Mouse (Mus musculus): ENCODE results near the gene Get4.

Get4 gene

DNA sequence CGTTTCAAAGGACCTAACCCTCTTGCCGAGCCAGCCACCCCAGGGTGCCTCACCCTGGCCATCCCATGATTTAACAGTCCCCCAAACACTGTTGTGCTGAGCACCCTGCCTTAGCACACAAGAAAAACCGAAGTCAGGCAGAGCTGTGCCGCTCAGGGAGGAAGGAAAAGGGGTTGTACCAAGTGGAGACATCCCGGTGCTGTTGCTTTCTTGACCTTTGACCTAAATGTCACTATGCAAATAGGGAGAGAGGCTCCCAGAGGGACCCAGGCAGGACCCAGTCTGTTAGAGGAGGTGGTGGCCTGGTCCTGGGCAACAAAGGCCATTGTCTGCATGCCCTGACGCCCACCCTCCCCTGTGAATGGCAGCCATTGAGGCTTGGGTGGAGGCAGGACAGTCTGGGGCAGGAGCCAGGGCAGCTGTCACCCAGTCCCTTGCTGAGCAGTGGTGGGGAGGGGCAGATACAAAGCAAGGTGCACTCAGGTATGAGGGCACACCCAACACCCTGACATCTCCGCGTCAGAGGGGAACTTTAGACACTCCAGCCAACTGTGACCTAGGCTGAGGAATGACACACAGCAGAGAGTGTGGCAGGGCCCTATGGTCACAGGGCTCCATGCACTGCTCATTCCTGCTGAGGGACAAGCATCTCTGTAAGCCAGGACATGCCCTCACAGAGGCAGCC is 33.4 kb downstream of the Get4 start:
- 53% methylated on average over 8 of the region's 8 CpGs for WGBS

- WGBS: 51% methylated on average over 14 of the region's 14 CpGs
Measured at GRCm38 (mm10) chr5:139286142-139286941, 34.2 kb downstream of the Get4 start.

DNA sequence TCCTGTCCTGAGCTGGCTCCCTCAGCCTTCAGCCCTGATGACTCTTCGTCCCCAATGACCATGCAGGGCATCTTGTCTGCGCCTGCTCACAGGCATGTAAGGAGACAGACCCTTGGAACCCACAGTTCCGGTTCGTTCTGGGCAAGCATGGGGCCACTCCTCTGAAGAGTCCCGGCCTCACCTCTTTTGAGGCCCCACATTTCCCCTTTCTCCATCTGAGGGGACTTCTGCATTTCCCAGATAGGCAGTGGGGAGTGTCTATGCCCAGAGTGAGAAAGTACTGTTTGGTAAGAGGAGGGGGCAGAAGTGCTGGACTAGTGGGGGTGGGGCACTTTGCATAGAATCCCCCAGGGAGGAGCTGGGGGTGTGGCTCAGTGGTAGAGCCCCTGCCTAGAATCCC is 35.0 kb downstream of the Get4 start:
- WGBS: 89% methylated on average over 5 of the region's 5 CpGs

DNA sequence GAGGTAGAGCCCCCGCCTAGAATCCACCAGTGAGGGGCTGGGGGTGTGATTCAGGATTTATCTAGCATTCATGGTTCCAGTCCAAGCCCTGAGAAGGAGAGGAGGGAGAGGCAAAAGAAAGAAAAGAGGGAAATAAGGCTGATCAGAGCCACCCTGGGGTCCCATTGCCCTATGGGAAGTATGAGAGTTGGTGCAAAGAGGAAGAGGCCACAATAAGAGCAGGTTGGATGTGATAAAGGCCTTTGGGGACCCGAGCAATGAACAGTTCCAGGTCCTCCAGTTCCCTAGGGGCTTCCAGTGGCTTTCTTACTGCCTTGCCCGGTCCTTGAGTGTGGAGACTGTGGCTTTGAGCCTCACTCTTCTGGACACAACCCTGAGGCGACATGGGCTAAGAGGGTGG is 35.7 kb downstream of the Get4 start:
- 77% methylated on average over 4 of the region's 4 CpGs for WGBS

DNA sequence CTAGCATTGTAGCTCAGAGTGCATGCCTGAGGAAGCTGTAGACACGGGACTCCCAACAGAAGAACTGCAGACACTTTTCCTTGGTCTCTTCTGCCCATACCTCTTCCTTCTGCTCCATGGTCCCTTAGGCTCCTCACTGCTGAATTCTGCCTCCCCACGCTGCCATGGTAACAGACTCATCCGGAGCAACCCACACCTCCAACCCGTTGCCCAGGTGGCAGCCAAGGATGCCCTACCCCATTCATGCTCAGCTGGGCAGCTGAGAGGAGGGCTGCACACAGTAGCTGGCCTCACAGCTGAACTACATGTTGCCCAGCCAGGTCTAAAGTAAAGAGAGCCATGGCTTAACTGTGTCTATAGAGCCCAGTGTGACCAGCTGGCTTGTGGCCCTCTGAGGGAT is 36.5 kb downstream of the Get4 start:
- 42% methylated on average over 4 of the region's 4 CpGs for WGBS

DNA sequence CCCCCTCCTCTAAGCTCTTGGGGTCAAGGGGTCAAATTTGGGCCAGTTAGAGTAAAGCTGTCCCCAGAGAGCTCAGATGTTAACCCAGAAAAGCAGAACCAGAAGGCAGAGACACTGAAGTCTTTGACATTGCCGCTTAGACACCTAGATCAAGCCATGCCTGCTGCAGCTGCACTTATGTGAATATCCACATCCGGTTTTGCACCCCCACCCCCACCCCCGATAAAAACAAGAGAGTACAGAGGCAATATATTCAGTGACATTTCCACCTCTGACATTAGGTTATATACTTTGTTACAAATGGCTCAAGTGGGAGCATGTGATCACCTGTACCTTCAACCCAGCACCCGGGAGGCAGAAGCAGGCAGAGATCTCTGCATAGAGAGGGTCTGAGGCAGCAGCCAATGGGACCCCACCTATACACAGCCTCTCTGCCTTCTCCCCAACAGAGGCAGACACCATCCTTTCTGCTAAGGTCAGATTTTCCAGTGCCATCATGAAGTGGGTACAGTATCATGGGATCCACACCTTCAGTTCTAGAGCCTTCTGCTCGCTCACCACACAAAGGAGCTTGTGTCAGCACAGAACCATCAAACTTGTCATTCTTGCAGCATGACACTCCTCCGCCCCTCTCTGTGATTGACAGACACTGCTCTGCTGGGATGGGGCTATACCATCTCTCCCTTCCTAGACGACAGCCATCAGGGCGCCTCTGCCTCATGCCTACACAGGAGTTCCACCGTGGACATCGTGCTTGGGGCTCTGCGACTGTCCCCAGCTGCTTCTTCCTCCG is 38.5 kb downstream of the Get4 start:
- WGBS: 76% methylated on average over 12 of the region's 12 CpGs

GRCm38 (mm10) chr5:139291811-139292560 is 39.9 kb downstream of the Get4 start:
- WGBS: 62% methylated on average over 6 of the region's 6 CpGs

DNA sequence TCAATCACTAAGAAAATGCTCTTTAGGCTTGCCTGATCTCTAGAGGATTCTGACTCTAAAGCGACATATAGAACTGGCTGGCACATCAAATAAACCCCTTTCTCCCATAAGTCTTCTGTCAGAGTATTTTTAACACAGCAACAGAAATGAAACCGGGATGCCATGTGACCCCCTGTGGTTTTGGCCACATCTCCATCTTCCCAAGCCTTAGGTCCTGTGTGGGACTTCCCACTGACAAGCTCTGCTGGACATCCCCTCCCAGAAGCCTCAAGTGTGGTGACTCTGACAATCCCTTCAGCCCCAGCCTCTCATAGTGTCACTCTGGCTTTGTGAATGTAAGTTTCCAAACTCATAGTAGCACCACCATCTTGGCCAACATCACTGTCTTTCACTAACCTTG is 42.0 kb downstream of the Get4 start:
- 72% methylated on average over 2 of the region's 2 CpGs for WGBS

- WGBS: 90% methylated on average over 10 of the region's 10 CpGs
Measured at GRCm38 (mm10) chr5:139297092-139297491, 45.0 kb downstream of the Get4 start.

GRCm38 (mm10) chr5:139297745-139298144 is 45.6 kb downstream of the Get4 start:
- 82% methylated on average over 5 of the region's 5 CpGs for WGBS

DNA sequence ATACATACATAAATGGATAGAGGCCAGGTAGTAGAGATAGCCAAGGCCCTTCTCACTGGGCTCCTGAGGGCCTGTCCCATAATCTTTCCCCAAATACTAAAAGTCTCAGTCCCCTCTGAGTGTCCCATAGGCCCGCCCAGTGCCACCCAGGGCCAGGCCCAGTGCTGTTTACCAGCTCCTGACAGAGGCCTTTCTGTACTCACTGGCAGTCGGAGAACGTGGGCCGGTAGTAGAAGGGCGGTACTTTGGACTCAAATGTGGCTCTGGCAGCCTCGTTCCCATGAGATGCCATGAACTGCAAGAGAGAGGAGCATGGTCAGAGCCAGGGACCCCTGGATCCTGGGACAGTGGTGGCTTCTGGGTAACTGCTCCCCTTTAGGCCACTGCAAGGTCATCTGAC is 50.0 kb downstream of the Get4 start:
- 68% methylated on average over 6 of the region's 6 CpGs for WGBS

- WGBS: 89% methylated on average over 9 of the region's 9 CpGs
Measured at GRCm38 (mm10) chr5:139303646-139304061, 51.5 kb downstream of the Get4 start.

DNA sequence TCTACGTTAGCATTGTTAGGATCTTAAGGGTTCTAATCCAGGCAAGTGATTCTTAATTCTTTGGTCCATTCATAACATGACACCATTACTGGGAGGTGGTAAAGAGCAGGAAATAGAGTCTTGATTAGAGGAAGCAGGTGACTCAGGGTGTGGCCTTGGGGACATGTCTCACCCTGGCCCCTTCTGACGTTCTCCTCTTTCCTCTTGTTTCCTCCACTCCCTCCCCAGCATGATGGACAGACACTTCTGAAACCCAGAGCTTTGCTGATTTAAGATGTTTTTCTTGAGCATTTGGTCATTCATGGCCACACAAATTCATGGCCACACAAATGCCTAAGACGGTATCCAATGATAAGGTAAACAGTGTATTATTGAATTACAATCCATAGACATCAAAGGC is 57.8 kb downstream of the Get4 start:
- 82% methylated on average over 3 of the region's 3 CpGs for WGBS

DNA sequence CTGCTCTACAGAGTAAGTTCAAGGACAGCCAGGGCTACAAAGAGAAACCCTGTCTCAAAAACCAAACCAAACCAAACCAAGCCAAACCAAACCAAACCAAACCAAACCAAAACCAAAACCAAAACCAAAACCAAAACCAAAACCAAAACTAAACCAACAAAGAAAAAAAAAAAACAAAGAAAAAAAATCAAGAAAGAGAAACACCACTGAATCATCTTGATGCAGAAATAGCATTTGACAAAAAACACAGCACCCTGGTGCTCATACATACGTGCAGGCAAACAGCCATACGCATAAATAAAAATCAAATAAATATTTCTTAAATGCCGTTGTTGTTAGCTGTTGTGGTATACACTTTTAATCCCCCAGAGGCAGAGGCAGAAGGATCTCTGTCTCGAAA is 58.4 kb downstream of the Get4 start:
- WGBS: 79% methylated on average over 4 of the region's 4 CpGs

DNA sequence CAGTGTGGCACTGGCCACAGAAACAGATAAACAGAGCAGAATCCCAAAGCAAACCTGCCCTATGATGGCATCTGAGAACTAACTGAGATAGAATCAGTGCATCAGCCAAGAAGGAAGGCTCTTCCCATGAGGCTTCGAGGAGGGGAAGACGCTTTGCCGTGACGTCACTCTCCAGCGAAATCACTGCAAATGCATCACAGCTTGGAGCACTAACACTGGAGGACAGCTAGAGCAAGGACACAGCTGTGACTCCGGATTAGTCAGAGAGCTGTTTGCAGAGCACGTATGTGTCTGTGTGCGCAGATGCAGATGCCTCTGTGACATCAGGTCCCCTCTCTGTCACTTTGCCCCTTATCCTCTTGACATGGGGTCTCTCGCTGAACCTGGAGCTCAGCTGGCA is 59.7 kb downstream of the Get4 start:
- WGBS: 68% methylated on average over 9 of the region's 9 CpGs

DNA sequence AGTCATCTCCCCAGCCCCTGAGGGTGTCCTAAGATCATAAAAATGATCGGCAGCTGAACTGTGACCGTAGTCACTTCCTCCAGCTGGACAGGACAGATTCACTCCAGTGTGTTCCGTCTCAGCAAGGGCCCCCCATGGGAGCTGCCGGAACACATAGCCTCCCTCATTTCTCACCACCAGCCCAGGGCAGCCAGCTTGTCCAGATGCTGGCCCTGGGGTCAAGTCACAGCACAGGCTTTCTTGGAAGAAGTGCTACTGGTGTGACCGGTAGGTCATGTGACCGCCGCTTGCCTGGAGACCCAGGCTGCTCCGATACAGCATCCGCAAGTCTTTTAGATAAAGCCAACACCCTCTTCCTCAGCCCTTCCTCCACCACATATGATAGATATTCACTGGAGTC is 61.4 kb downstream of the Get4 start:
- 84% methylated on average over 9 of the region's 9 CpGs for WGBS

GRCm38 (mm10) chr5:139314941-139315642 is 63.0 kb downstream of the Get4 start:
- 72% methylated on average over 12 of the region's 12 CpGs for WGBS

- 73% methylated on average over 6 of the region's 6 CpGs for WGBS
Measured at GRCm38 (mm10) chr5:139316982-139317675, 65.0 kb downstream of the Get4 start.

DNA sequence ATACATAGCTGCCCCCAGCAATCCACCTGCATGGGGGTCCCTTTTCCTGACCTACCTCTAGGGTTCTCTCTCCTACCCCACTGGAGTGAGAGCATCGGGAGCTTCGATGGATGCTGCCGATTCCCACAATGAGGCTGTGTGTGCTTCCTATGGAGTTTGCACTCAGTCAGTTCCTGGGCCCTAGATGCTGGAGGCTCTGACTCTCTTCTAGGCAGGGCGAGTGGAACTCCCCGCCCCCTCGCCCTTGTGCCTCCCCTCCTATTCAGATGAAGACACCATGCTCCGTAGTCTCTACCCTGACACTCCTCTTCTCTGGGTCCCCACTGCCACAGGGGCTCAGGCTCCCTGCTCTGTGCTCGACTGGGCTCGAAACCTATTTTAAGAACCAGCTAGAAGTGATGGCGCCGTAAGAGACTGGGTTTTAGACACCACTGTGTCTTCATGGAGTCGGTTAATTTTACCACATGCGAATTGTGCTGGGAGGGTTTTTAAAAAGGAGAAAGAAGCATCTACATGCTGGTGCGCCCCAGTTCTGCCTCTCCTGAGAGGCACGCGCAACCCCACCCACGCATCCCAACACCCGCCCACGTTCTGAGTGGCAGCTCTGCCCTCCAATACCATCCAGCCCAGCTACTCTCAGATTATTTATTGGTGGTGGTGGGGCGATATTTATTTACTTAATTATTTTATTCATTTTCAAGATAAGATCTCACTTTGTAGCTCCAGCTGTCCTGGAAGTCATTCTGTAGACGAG is 65.8 kb downstream of the Get4 start:
- 37% methylated on average over 21 of the region's 21 CpGs for WGBS
